Comparison of ENCODE assay signal across 8 mouse cellular contexts in the genomic region with DNA sequence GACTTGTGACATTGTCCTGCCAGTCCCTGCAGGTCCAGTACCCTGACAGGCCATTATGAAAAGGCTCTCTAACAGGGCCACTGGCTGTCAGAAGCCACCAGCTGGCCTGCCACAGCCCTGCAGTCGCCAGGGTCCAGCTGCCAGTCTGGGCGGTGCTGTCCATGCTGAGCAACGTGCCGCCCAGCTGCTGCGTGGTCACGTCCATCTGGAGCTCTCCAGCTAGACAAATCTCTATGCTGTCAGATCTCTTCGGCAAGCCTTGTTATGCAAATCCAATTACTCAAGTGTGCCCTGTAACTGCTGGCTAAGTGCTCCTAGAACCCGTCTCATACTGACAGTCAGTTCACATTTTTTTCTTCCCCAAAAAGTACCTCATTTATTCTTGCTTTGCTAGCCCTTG. TPM values are rescaled to one million over a fixed set of nuclear protein-coding genes. Genes with fewer than 3 reads are reported as not detected.
DNase-seq lines count a peak whose midpoint lies in the region; ATAC-seq lines count a peak whose summit lies in the region.

No protein-coding gene starts in this region.

- H3K27me3 ChIP-seq in hindbrain, embryonic 13.5 days: peaks cover 9% of the 10 kb centered on the region; the same call in 1 of the 2 replicates
- no peaks in the 10 kb centered on the region for H3K27me3 ChIP-seq in midbrain, embryonic 16.5 days (ENCODE audit: control insufficient read depth, insufficient read depth, low read depth, low read length)

- H3K9ac ChIP-seq in hindbrain, embryonic 13.5 days: peak overlapping the region; percentile 24; the same call in 1 of the 2 replicates
- H3K9ac ChIP-seq in midbrain, embryonic 16.5 days (ENCODE audit: low read depth, low read length): 0 out of 2 replicates have a peak overlapping the region, but pooled peaks have one; percentile 14

- peaks cover 7% of the 10 kb centered on the region for H3K4me1 ChIP-seq in hindbrain, embryonic 13.5 days (replicated peaks)
- peaks cover 5% of the 10 kb centered on the region; the same call in 1 of the 2 replicates for H3K4me1 ChIP-seq in midbrain, embryonic 16.5 days (ENCODE audit: control insufficient read depth, insufficient read depth, low read length)

- H3K36me3 ChIP-seq in hindbrain, embryonic 13.5 days: no peaks in the 10 kb centered on the region
- no peaks in the 10 kb centered on the region for H3K36me3 ChIP-seq in midbrain, embryonic 16.5 days (ENCODE audit: control insufficient read depth, insufficient read depth, low read length)

- WGBS in hindbrain, embryonic 13.5 days: 3% methylated on average over 8 of the region's 8 CpGs
- WGBS in midbrain, embryonic 16.5 days: 12% methylated on average over 8 of the region's 8 CpGs

- H3K27ac ChIP-seq in hindbrain, embryonic 13.5 days: peak overlapping the region; percentile 40; the same call in 1 of the 2 replicates
- H3K27ac ChIP-seq in midbrain, embryonic 16.5 days (ENCODE audit: low read length): no peak overlapping the region; the same call in 1 of the 2 replicates

- H3K4me3 ChIP-seq in hindbrain, embryonic 13.5 days: no peak overlapping the region
- H3K4me3 ChIP-seq in midbrain, embryonic 16.5 days (ENCODE audit: low read depth, low read length): no peak overlapping the region

- H3K4me2 ChIP-seq in hindbrain, embryonic 13.5 days: peak overlapping the region; percentile 4; the same call in 1 of the 2 replicates
- H3K4me2 ChIP-seq in midbrain, embryonic 16.5 days (ENCODE audit: low read length): no peak overlapping the region

- ATAC-seq in frontal cortex, adult (ENCODE audit: low TSS enrichment): peak; percentile 87
- ATAC-seq in hindbrain, embryonic 13.5 days (ENCODE audit: low FRiP score): peak; percentile 61; the same call in 1 of the 2 replicates
- no peak for ATAC-seq in midbrain, embryonic 16.5 days

- DNase-seq in B cell, adult 2 months: peak; percentile 9 to 29
- peak; percentile 11 for DNase-seq in adrenal gland, adult 8-10 months
- peak; percentile 5 to 25 for DNase-seq in left cerebral cortex, adult 8-10 months (ENCODE audit: low spot score in 2 of 2)
- DNase-seq in thymus, postnatal 36 days: no peak
- no peak for DNase-seq in ovary, postnatal 10 days (ENCODE audit: low spot score)

- no peaks in the 10 kb centered on the region for H3K9me3 ChIP-seq in hindbrain, embryonic 13.5 days
- H3K9me3 ChIP-seq in midbrain, embryonic 16.5 days (replicated peaks; ENCODE audit: control insufficient read depth, low read length, poor library complexity, severe bottlenecking): no peaks in the 10 kb centered on the region

RNA-seq across cellular contexts. Expression of gene Hibadh, which starts 55.8 kb away (rescaled TPM):
- total RNA-seq in adrenal gland, adult 8-10 months (2022): 100 to 1,000 TPM; 112 to 180 (median 143) TPM
- polyA plus RNA-seq in hindbrain, embryonic 13.5 days (2015; fragmentation: Nextera tagmentation; extraction: Ambion mirVana): 62.9 and 64.6 TPM in 2 replicates
- 10 to 100 TPM; 48.1 to 59.6 (median 52.7) TPM for total RNA-seq in left cerebral cortex, adult 8-10 months (2022)
- polyA plus RNA-seq in midbrain, embryonic 16.5 days (2015; fragmentation: Nextera tagmentation; extraction: Ambion mirVana): 58.4 and 64.7 TPM in 2 replicates

Comparison
In these comparisons a context has a peak if more than half of its experiments do, and no peak if none do; other contexts are left out.
1. DNase-seq: peak in B cell, adult 2 months (2 of 2), adrenal gland, adult 8-10 months (single experiment) and left cerebral cortex, adult 8-10 months (2 of 2); none in thymus, postnatal 36 days (0 of 2) and ovary, postnatal 10 days (single experiment).